Mouse (Mus musculus): Measurements from ENCODE around the gene Tbx20.

The Tbx20 gene

GRCm38 (mm10) chr9:24765572-24765971 is 8.5 kb downstream of the Tbx20 start:
- no peak for DNase-seq

- no peak for DNase-seq
Observed at GRCm38 (mm10) chr9:24760461-24760860, 13.6 kb downstream of the Tbx20 start.

- no peak for DNase-seq
Observed at GRCm38 (mm10) chr9:24744958-24745357, 29.1 kb downstream of the Tbx20 start.

- no peak for DNase-seq
Observed at GRCm38 (mm10) chr9:24701246-24701645, 72.9 kb downstream of the Tbx20 start.

- DNase-seq = no peak
Observed at GRCm38 (mm10) chr9:24696405-24696778, 77.7 kb downstream of the Tbx20 start.

- no peak for DNase-seq
Observed at GRCm38 (mm10) chr9:24695700-24696404, 78.3 kb downstream of the Tbx20 start, which contains the start of gene Dpy19l2. TSS of gene Dpy19l2 (minus strand) at chr9:24696293.
